Mouse (Mus musculus): ENCODE measurements around the gene Jak3. TPM values are rescaled to one million over a fixed set of nuclear protein-coding genes. Genes with fewer than 3 reads are reported as not detected.
A peak's percentile ranks its signal among the peaks of the same experiment; 100 is the strongest.

Jak3 gene
- polyA plus RNA-seq, 1 experiment from 2014 or later = 3.4 TPM

- peak; percentile 72 for ATAC-seq
- WGBS = 0% methylated on average over 42 of the region's 42 CpGs
- H3K27me3 ChIP-seq (replicated peaks; ENCODE audit: control insufficient read depth, insufficient read depth, low read length) = no peaks in the 10 kb centered on the region
- H3K36me3 ChIP-seq (ENCODE audit: control insufficient read depth, insufficient read depth) = no peaks in the 10 kb centered on the region
- peak within 1 kb of the TSS; percentile 88 for H3K27ac ChIP-seq (ENCODE audit: low read length)
- peak within 1 kb of the TSS; percentile 84 for H3K4me2 ChIP-seq (ENCODE audit: low read length)
- H3K9me3 ChIP-seq (ENCODE audit: control insufficient read depth, low read length) = no peaks in the 10 kb centered on the region
- H3K9ac ChIP-seq (replicated peaks; ENCODE audit: low read depth, low read length) = peak within 1 kb of the TSS; percentile 71
- H3K4me3 ChIP-seq (replicated peaks; ENCODE audit: low read length) = peak within 1 kb of the TSS; percentile 68
- H3K4me1 ChIP-seq (replicated peaks; ENCODE audit: control insufficient read depth, insufficient read depth, low read length) = peaks cover 46% of the 10 kb centered on the region
Observed at GRCm38 (mm10) chr8:71671549-71671965, 4.5 kb upstream of the Jak3 start, which contains the start of gene Unc13a. Gene Unc13a (minus strand): TSS chr8:71671757.

- Histone ChIP-seq H3K27me3 (replicated peaks; ENCODE audit: control insufficient read depth, insufficient read depth, low read length) (no peaks in the 10 kb centered on the region; the same call in 1 of the 2 replicates), H3K9me3 (ENCODE audit: control insufficient read depth, low read length) (no peaks in the 10 kb centered on the region), H3K4me2 (ENCODE audit: low read length) (peak overlapping the region; percentile 84), H3K36me3 (ENCODE audit: control insufficient read depth, insufficient read depth) (no peaks in the 10 kb centered on the region), H3K9ac (replicated peaks; ENCODE audit: low read depth, low read length) (peak overlapping the region; percentile 71), H3K4me1 (replicated peaks; ENCODE audit: control insufficient read depth, insufficient read depth, low read length) (peaks cover 43% of the 10 kb centered on the region), H3K4me3 (replicated peaks; ENCODE audit: low read length) (peak overlapping the region; percentile 68), H3K27ac (ENCODE audit: low read length) (peak overlapping the region; percentile 88)
- WGBS = 46% methylated on average over 6 of the region's 6 CpGs
- ATAC-seq = no peak
Observed at GRCm38 (mm10) chr8:71672168-71672735, 3.8 kb upstream of the Jak3 start.

GRCm38 (mm10) chr8:71674071-71674470, 2.0 kb upstream of the Jak3 start:
- Histone ChIP-seq H3K4me3 (replicated peaks; ENCODE audit: low read length) (no peak overlapping the region), H3K27me3 (replicated peaks; ENCODE audit: control insufficient read depth, insufficient read depth, low read length) (peaks cover 14% of the 10 kb centered on the region), H3K9me3 (ENCODE audit: control insufficient read depth, low read length) (no peaks in the 10 kb centered on the region), H3K4me1 (replicated peaks; ENCODE audit: control insufficient read depth, insufficient read depth, low read length) (peaks cover 27% of the 10 kb centered on the region), H3K27ac (ENCODE audit: low read length) (no peak overlapping the region), H3K36me3 (ENCODE audit: control insufficient read depth, insufficient read depth) (no peaks in the 10 kb centered on the region), H3K4me2 (ENCODE audit: low read length) (no peak overlapping the region), H3K9ac (replicated peaks; ENCODE audit: low read depth, low read length) (no peak overlapping the region)
- ATAC-seq = no peak
- WGBS = 49% methylated on average over 2 of the region's 2 CpGs

GRCm38 (mm10) chr8:71675456-71676019, 558 bp upstream of the Jak3 start:
- H3K9me3 ChIP-seq (ENCODE audit: control insufficient read depth, low read length) = no peaks in the 10 kb centered on the region
- no peak overlapping the region for H3K9ac ChIP-seq (replicated peaks; ENCODE audit: low read depth, low read length)
- peaks cover 24% of the 10 kb centered on the region for H3K4me1 ChIP-seq (replicated peaks; ENCODE audit: control insufficient read depth, insufficient read depth, low read length)
- H3K27me3 ChIP-seq (replicated peaks; ENCODE audit: control insufficient read depth, insufficient read depth, low read length) = peaks cover 26% of the 10 kb centered on the region
- H3K27ac ChIP-seq (ENCODE audit: low read length) = no peak overlapping the region
- H3K4me3 ChIP-seq (replicated peaks; ENCODE audit: low read length) = no peak overlapping the region; the same call in 1 of the 2 replicates
- ATAC-seq = no peak
- 30% methylated on average over 9 of the region's 9 CpGs for WGBS
- peak overlapping the region; percentile 76 for H3K4me2 ChIP-seq (ENCODE audit: low read length)
- no peaks in the 10 kb centered on the region for H3K36me3 ChIP-seq (ENCODE audit: control insufficient read depth, insufficient read depth)

- H3K4me2 ChIP-seq (ENCODE audit: low read length) = peak overlapping the region; percentile 76
- no peak overlapping the region for H3K27ac ChIP-seq (ENCODE audit: low read length)
- no peak for ATAC-seq
- H3K9me3 ChIP-seq (ENCODE audit: control insufficient read depth, low read length) = no peaks in the 10 kb centered on the region
- peaks cover 24% of the 10 kb centered on the region for H3K4me1 ChIP-seq (replicated peaks; ENCODE audit: control insufficient read depth, insufficient read depth, low read length)
- H3K36me3 ChIP-seq (ENCODE audit: control insufficient read depth, insufficient read depth) = no peaks in the 10 kb centered on the region
- WGBS = 55% methylated on average over 9 of the region's 9 CpGs
- peaks cover 39% of the 10 kb centered on the region for H3K27me3 ChIP-seq (replicated peaks; ENCODE audit: control insufficient read depth, insufficient read depth, low read length)
- H3K4me3 ChIP-seq (replicated peaks; ENCODE audit: low read length) = peak overlapping the region; percentile 76
- no peak overlapping the region for H3K9ac ChIP-seq (replicated peaks; ENCODE audit: low read depth, low read length)
Observed at GRCm38 (mm10) chr8:71676803-71677202, 707 bp downstream of the Jak3 start.

- Histone ChIP-seq H3K9ac (replicated peaks; ENCODE audit: low read depth, low read length) (no peak overlapping the region), H3K27ac (ENCODE audit: low read length) (no peak overlapping the region), H3K36me3 (ENCODE audit: control insufficient read depth, insufficient read depth) (no peaks in the 10 kb centered on the region), H3K9me3 (ENCODE audit: control insufficient read depth, low read length) (no peaks in the 10 kb centered on the region), H3K4me2 (ENCODE audit: low read length) (no peak overlapping the region), H3K4me1 (replicated peaks; ENCODE audit: control insufficient read depth, insufficient read depth, low read length) (peaks cover 17% of the 10 kb centered on the region), H3K4me3 (replicated peaks; ENCODE audit: low read length) (no peak overlapping the region), H3K27me3 (replicated peaks; ENCODE audit: control insufficient read depth, insufficient read depth, low read length) (peaks cover 46% of the 10 kb centered on the region)
- no peak for ATAC-seq
Observed at GRCm38 (mm10) chr8:71677555-71677954, 1.5 kb downstream of the Jak3 start.

GRCm38 (mm10) chr8:71678216-71678615, 2.1 kb downstream of the Jak3 start:
- H3K27ac ChIP-seq (ENCODE audit: low read length) = no peak overlapping the region
- H3K4me1 ChIP-seq (replicated peaks; ENCODE audit: control insufficient read depth, insufficient read depth, low read length) = peaks cover 14% of the 10 kb centered on the region
- H3K9ac ChIP-seq (replicated peaks; ENCODE audit: low read depth, low read length) = no peak overlapping the region
- H3K4me3 ChIP-seq (replicated peaks; ENCODE audit: low read length) = no peak overlapping the region
- 55% methylated on average over 4 of the region's 4 CpGs for WGBS
- H3K36me3 ChIP-seq (ENCODE audit: control insufficient read depth, insufficient read depth) = no peaks in the 10 kb centered on the region
- H3K9me3 ChIP-seq (ENCODE audit: control insufficient read depth, low read length) = no peaks in the 10 kb centered on the region
- no peak overlapping the region for H3K4me2 ChIP-seq (ENCODE audit: low read length)
- no peak for ATAC-seq
- H3K27me3 ChIP-seq (replicated peaks; ENCODE audit: control insufficient read depth, insufficient read depth, low read length) = peaks cover 53% of the 10 kb centered on the region

- Histone ChIP-seq H3K4me2 (ENCODE audit: low read length) (peak overlapping the region; percentile 42), H3K9ac (replicated peaks; ENCODE audit: low read depth, low read length) (peak overlapping the region; percentile 32)
- 10% methylated on average over 16 of the region's 16 CpGs for WGBS
Observed at GRCm38 (mm10) chr8:71679116-71679515, 3.0 kb downstream of the Jak3 start.

GRCm38 (mm10) chr8:71679550-71680168, 3.6 kb downstream of the Jak3 start:
- peak overlapping the region; percentile 32 for H3K9ac ChIP-seq (replicated peaks; ENCODE audit: low read depth, low read length)
- no peaks in the 10 kb centered on the region for H3K36me3 ChIP-seq (ENCODE audit: control insufficient read depth, insufficient read depth)
- WGBS = under 1% methylated on average over 46 of the region's 46 CpGs
- peak overlapping the region; percentile 24 for H3K4me3 ChIP-seq (replicated peaks; ENCODE audit: low read length)
- peaks cover 14% of the 10 kb centered on the region for H3K4me1 ChIP-seq (replicated peaks; ENCODE audit: control insufficient read depth, insufficient read depth, low read length)
- H3K9me3 ChIP-seq (ENCODE audit: control insufficient read depth, low read length) = no peaks in the 10 kb centered on the region
- H3K4me2 ChIP-seq (ENCODE audit: low read length) = peak overlapping the region; percentile 42
- H3K27ac ChIP-seq (ENCODE audit: low read length) = no peak overlapping the region
- peaks cover 68% of the 10 kb centered on the region for H3K27me3 ChIP-seq (replicated peaks; ENCODE audit: control insufficient read depth, insufficient read depth, low read length)
- ATAC-seq = no peak

More at GRCm38 (mm10) chr8:71679116-71679515, 3.0 kb downstream of the Jak3 start:
- no peaks in the 10 kb centered on the region for H3K36me3 ChIP-seq (ENCODE audit: control insufficient read depth, insufficient read depth)
- H3K4me3 ChIP-seq (replicated peaks; ENCODE audit: low read length) = peak overlapping the region; percentile 24
- peaks cover 14% of the 10 kb centered on the region for H3K4me1 ChIP-seq (replicated peaks; ENCODE audit: control insufficient read depth, insufficient read depth, low read length)
- H3K9me3 ChIP-seq (ENCODE audit: control insufficient read depth, low read length) = no peaks in the 10 kb centered on the region
- peaks cover 62% of the 10 kb centered on the region for H3K27me3 ChIP-seq (replicated peaks; ENCODE audit: control insufficient read depth, insufficient read depth, low read length)
- H3K27ac ChIP-seq (ENCODE audit: low read length) = no peak overlapping the region
- ATAC-seq = no peak
